Mouse (Mus musculus) cerebellum, adult 2 months (tissue): ENCODE data around the gene Sec13. TPM values are rescaled to one million over a fixed set of nuclear protein-coding genes. Genes with fewer than 3 reads are reported as not detected.

ENCODE experiments used
- DNase-seq, 2 experiments: peaks; one replicate each; pipeline ENCODE4 v3.0.0; 2021
- H3K27ac ChIP-seq: fragments of 200-500 bp; 2 replicates; pipeline ENCODE4 v1.5.1; 2012; ENCODE audit warnings: low read length, control low read depth, inconsistent platforms; ENCODE audit not compliant: insufficient read depth
- H3K27me3 ChIP-seq: fragments of 200-500 bp; 2 replicates; pipeline ENCODE4 v1.6.1; 2012; ENCODE audit warnings: inconsistent platforms, mild to moderate bottlenecking, low read length, moderate library complexity; ENCODE audit not compliant: control insufficient read depth, insufficient read depth
- H3K4me1 ChIP-seq: fragments of 200-500 bp; 2 replicates; pipeline ENCODE4 v1.6.1; 2011; ENCODE audit warnings: low read length; ENCODE audit not compliant: control insufficient read depth, insufficient read depth
- H3K4me3 ChIP-seq: fragments of 200-500 bp; replicated peaks from 2 replicates; pipeline ENCODE3; 2011; ENCODE audit warnings: mild to moderate bottlenecking, low read depth, low read length, control low read depth; ENCODE audit not compliant: insufficient read depth
- CTCF ChIP-seq: fragments of 200-500 bp; IDR thresholded peaks from 2 replicates; pipeline ENCODE4 v1.5.1; 2011; ENCODE audit warnings: low read depth, mild to moderate bottlenecking, control low read depth, low read length, moderate library complexity, borderline replicate concordance; ENCODE audit not compliant: insufficient read depth
- POLR2A ChIP-seq: fragments of 200-500 bp; IDR thresholded peaks from 2 replicates; pipeline ENCODE4 v1.6.1; 2011; ENCODE audit warnings: low read length, control low read depth, borderline replicate concordance; ENCODE audit not compliant: insufficient read depth
- WGBS: fragments of 180-500 bp; shearing (Covaris S2); methylation state at CpG from one replicate; pipeline ENCODE4 v1.1.7; 2018; 5-methylcytosine and 5-hydroxymethylcytosine counted together
- polyA plus RNA-seq: library from polyadenylated mRNA; depleted of rRNA; stranded (reverse); fragments of >200 nt; gene quantifications from 2 replicates; pipeline ENCODE4 v1.2.3, GENCODE M21; 2012; rRNA removed

Gene Sec13
- polyA plus RNA-seq = 108 and 114 TPM in 2 replicates

DNA sequence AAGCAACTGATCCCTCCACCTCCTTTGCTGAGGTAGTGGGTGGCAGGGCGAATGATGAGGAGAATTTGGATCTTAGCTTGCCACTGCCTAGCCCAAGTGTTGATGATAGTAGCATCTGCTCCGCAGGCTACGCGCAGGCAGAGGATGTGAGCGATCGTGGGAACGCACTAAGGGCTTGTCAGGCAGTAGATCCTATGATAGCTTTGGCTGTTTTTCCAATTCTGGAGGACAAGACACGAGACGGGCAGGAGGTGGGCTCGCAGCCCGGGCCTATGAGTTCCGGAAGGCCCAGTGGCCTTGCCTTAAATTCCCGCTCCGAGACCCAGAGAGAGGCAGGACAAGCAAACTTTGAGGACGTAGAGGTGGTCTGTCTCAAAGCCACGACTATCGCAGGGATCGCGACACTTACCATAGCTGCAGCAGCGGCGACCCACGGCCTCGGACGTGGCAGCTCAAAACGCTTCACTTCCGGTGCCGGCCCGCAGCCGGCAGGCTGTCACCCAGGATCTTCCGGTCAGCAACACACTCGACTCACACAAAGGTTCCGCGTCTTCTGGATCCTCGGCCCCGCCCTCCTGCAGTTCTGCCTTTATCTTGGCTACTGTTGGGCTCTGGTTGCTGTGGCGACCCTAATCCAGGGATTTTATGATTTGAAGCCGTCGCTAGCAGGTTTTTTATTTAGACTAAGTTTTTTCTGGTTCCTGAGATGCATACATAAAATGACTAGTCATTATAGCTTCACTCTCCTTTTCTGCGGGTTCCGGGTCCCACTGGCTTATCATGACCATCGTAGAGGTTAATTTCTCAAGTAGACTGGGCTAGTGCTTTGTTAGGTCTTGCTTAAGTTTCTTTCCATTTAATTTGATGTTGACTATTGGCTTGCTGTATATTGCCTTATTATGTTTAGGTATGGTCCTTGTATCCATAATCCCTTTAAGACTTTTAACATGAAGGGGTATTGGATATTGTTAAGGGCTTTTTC lies at the start of gene Sec13:
Gene Sec13 (minus strand): TSS at position 508 of the 982 bp plus-strand sequence.
- TF ChIP-seq POLR2A = peak; percentile 95
- no peak for TF ChIP-seq CTCF
- Histone ChIP-seq H3K27ac (no peak within 1 kb of the TSS; the same call in 1 of the 2 replicates), H3K4me1 (no peaks in the 10 kb centered on the region), H3K4me3 (peak within 1 kb of the TSS; percentile 78), H3K27me3 (no peaks in the 10 kb centered on the region)
- WGBS = 7% methylated on average over 41 of the region's 41 CpGs
- peak; percentile 83 to 90 for DNase-seq

DNA sequence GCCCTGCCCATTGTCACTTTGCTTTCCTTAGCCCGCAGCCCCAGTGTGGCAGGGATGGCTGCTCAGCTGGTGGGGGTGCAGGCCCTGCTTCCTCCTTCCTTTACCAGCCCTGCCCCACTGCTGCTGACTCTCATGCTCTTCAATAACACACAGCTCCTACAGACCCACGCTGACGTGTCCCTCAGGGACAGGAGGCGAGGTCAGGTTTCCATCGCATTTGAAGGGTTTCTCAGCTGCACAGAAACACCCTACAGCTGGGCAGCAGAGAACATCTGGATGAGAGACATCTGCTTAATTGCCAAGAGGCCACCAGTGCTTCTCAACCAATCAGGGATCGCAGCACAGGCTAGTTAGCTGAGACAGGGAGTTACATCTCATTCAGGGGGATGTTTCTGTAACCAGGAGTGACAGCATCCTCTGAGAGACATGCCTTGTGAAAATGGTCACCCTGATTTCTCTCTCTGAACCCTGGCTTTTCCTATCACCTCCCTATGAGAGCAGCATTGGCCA lies 47.0 kb upstream of the Sec13 start:
- WGBS = 70% methylated on average over 6 of the region's 6 CpGs
- H3K27ac ChIP-seq = no peak overlapping the region
- H3K4me1 ChIP-seq = no peaks in the 10 kb centered on the region

DNA sequence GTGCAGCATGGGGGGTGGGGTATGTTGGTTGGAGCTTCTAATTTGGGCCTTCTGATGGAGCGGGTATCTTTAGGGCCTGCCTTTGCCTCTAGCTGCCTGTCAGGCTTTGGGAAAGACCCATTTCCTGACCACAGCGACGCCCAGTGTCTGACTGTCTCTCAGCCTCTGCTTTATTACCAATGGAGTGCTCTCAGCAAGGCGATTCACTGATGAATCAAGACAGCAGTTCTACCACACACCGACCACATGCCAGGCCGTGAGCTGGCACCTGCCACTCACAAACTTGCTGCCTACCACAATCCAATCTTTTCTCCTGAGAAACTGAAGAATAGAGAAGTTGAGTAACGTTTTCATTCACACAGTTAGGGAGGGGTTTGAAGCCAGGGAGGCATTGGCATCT lies 45.1 kb upstream of the Sec13 start:
- H3K4me1 ChIP-seq = no peaks in the 10 kb centered on the region
- no peak overlapping the region for H3K4me3 ChIP-seq
- no peak for DNase-seq
- WGBS = 80% methylated on average over 7 of the region's 7 CpGs
- H3K27ac ChIP-seq = no peak overlapping the region
- no peak for TF ChIP-seq POLR2A
- TF ChIP-seq CTCF = no peak
- H3K27me3 ChIP-seq = no peaks in the 10 kb centered on the region

More for the DNA sequence above, 47.0 kb upstream of the Sec13 start:
- TF ChIP-seq CTCF = no peak
- TF ChIP-seq POLR2A = no peak
- Histone ChIP-seq H3K27me3 (no peaks in the 10 kb centered on the region), H3K4me3 (no peak overlapping the region)
- DNase-seq = no peak

GRCm38 (mm10) chr6:113778229-113778753 lies 37.7 kb upstream of the Sec13 start:
- DNase-seq = no peak
- no peaks in the 10 kb centered on the region for H3K4me1 ChIP-seq
- WGBS = 77% methylated on average over 7 of the region's 7 CpGs
- no peak for TF ChIP-seq POLR2A
- no peaks in the 10 kb centered on the region for H3K27me3 ChIP-seq
- no peak overlapping the region for H3K4me3 ChIP-seq
- H3K27ac ChIP-seq = no peak overlapping the region

- H3K27ac ChIP-seq = no peak overlapping the region
- WGBS = 42% methylated on average over 11 of the region's 11 CpGs
- TF ChIP-seq CTCF (no peak), POLR2A (no peak)
- H3K27me3 ChIP-seq = no peaks in the 10 kb centered on the region
- no peak for DNase-seq
- H3K4me3 ChIP-seq = no peak overlapping the region
- no peaks in the 10 kb centered on the region for H3K4me1 ChIP-seq
These were observed 28.3 kb upstream of the Sec13 start for GRCm38 (mm10) chr6:113768804-113769203.

DNA sequence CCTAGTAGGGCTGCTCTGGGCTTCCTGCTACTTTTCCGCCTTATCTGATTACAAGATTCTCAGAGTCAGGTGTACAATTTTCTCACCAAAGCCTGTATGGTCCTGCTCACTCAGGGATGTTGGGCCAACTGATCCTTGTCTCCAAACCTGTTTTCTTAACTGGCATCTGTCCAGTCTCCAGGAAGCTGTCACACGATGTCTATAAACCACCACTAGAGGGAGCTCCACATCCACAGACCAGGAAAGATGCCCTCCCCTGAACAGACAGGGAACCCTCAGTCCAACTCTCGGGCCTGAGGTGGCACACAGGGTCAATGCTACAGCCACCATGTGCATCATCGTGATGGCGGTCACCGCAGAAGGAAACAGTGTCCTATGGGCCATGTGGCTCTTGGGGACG lies 21.1 kb upstream of the Sec13 start:
- peaks cover 2% of the 10 kb centered on the region for H3K4me1 ChIP-seq
- TF ChIP-seq CTCF = peak; percentile 94
- no peak for TF ChIP-seq POLR2A
- no peak overlapping the region for H3K27ac ChIP-seq
- no peak overlapping the region for H3K4me3 ChIP-seq
- DNase-seq = peak; percentile 73 to 74
- H3K27me3 ChIP-seq = no peaks in the 10 kb centered on the region
- 25% methylated on average over 7 of the region's 7 CpGs for WGBS

DNA sequence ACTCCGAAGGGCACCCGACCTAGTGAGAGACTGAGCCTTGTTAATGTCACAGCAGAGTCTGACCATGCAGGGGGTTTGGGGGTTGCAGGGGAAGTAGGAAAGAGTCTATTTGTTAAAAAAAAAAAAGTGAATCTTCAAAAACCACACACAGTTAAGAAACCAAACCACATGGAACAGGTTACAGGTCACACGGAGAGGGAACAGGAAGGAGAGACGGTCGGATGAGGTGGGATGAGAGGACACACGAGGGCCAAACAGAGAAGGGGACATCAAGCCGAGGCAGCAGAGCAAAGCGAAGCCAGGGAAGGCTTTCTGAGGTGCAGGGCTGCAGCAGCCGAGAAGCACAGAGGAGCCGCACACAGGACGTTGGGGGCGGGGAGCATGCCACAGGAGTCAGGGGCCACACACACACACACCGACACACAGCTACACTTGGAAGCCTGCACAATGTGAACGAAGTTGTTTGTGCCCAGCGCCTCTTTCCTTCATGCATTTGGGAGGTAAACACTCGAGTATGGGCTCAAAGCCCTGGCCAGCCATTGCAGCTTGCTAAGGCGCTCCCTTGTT lies 8.7 kb upstream of the Sec13 start:
- no peak overlapping the region for H3K27ac ChIP-seq
- H3K4me3 ChIP-seq = no peak overlapping the region
- peaks cover 3% of the 10 kb centered on the region; the same call in 1 of the 2 replicates for H3K4me1 ChIP-seq
- H3K27me3 ChIP-seq = no peaks in the 10 kb centered on the region
- no peak for TF ChIP-seq POLR2A
- TF ChIP-seq CTCF = no peak
- no peak for DNase-seq
- WGBS = 67% methylated on average over 17 of the region's 17 CpGs
